Comparison of ENCODE assay signal across 36 mouse cellular contexts in the genomic region with DNA sequence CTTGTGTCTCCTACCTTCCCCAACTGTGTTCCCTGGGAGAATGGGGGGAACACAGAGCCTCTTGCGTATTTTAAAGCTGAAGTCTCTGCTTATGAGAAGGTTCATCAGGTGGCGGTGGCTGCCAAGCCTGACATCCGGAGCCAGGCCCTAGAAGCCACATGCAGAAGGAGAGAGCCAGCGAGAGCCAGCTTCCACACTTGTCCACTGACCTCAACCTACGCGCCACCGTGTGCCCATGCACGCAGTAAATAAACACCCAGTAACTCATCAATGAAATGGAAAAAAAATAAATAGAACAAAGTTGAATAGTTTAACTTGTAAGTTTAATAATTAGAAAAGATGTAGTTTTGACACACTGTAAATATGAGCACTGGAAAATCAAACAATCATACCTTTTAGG. TPM values are rescaled to one million over a fixed set of nuclear protein-coding genes. Genes with fewer than 3 reads are reported as not detected.
"Had no signal": no experiment of that assay in that cellular context is flagged by ENCODE, and none has a peak within 500 bp of the region (broad histone marks: within the 10 kb centered on the region; RNA-seq: fewer than 3 reads in every experiment).

No protein-coding gene starts in this region.

- H3K27ac ChIP-seq: left cerebral cortex, adult 2 months; limb, embryonic 10.5 days; limb, embryonic 12.5 days; limb, embryonic 13.5 days; limb, embryonic 15.5 days; liver, embryonic 12.5 days; liver, embryonic 13.5 days; liver, embryonic 14.5 days; liver, embryonic 15.5 days; lung, embryonic 15.5 days; macrophage; midbrain, embryonic 10.5 days; midbrain, embryonic 12.5 days; midbrain, embryonic 13.5 days; midbrain, embryonic 15.5 days; neural tube, embryonic 12.5 days; neural tube, embryonic 13.5 days had no signal

- H3K9me3 ChIP-seq: limb, embryonic 10.5 days; limb, embryonic 15.5 days; liver, embryonic 12.5 days; liver, embryonic 15.5 days; lung, embryonic 15.5 days; midbrain, embryonic 15.5 days had no signal

- ATAC-seq: liver, embryonic 12.5 days; liver, postnatal 0 days; lung, postnatal 0 days; midbrain, embryonic 13.5 days; midbrain, embryonic 15.5 days; midbrain, embryonic 16.5 days had no signal

- H3K4me3 ChIP-seq: left cerebral cortex, adult 2 months; limb, embryonic 10.5 days; limb, embryonic 12.5 days; limb, embryonic 13.5 days; limb, embryonic 15.5 days; liver, embryonic 12.5 days; liver, embryonic 13.5 days; liver, embryonic 15.5 days; lung, embryonic 15.5 days; megakaryocyte, embryonic 14.5 days; midbrain, embryonic 10.5 days; midbrain, embryonic 12.5 days; midbrain, embryonic 13.5 days; midbrain, embryonic 15.5 days; myocyte; neural tube, embryonic 12.5 days; neural tube, embryonic 13.5 days had no signal

- H3K36me3 ChIP-seq: limb, embryonic 10.5 days; limb, embryonic 12.5 days; limb, embryonic 13.5 days; limb, embryonic 15.5 days; liver, embryonic 12.5 days; liver, embryonic 13.5 days; liver, embryonic 15.5 days; lung, embryonic 15.5 days; midbrain, embryonic 10.5 days; midbrain, embryonic 12.5 days; midbrain, embryonic 13.5 days; midbrain, embryonic 15.5 days; neural tube, embryonic 12.5 days had no signal

- DNase-seq: left cerebral cortex, postnatal 4 days; liver, embryonic 13.5 days; liver, postnatal 0 days; lung, adult 18-20 months; lung, adult 2 months; lung, embryonic 14.5 days; lung, postnatal 10 days; lung, postnatal 14 days; lung, postnatal 36 days; lung, postnatal 4 days; midbrain, embryonic 14.5 days had no signal

- H3K4me1 ChIP-seq: liver, embryonic 12.5 days; liver, embryonic 13.5 days; liver, embryonic 15.5 days; lung, embryonic 15.5 days; midbrain, embryonic 10.5 days; midbrain, embryonic 12.5 days; midbrain, embryonic 13.5 days; midbrain, embryonic 15.5 days had no signal

- H3K4me2 ChIP-seq: limb, embryonic 12.5 days; limb, embryonic 13.5 days; limb, embryonic 15.5 days; liver, embryonic 11.5 days; liver, embryonic 12.5 days; liver, embryonic 13.5 days; liver, embryonic 15.5 days; lung, embryonic 14.5 days; lung, embryonic 15.5 days; midbrain, embryonic 11.5 days; midbrain, embryonic 12.5 days; midbrain, embryonic 13.5 days; midbrain, embryonic 15.5 days; neural tube, embryonic 12.5 days; neural tube, embryonic 13.5 days had no signal

- H3K27me3 ChIP-seq: limb, embryonic 12.5 days; limb, embryonic 15.5 days; liver, embryonic 12.5 days; liver, embryonic 13.5 days; liver, embryonic 15.5 days; lung, embryonic 15.5 days; megakaryocyte, embryonic 14.5 days; neural tube, embryonic 12.5 days; neural tube, embryonic 13.5 days had no signal

- H3K9ac ChIP-seq: limb, embryonic 12.5 days; limb, embryonic 13.5 days; limb, embryonic 15.5 days; liver, embryonic 12.5 days; liver, embryonic 13.5 days; liver, embryonic 14.5 days; liver, embryonic 15.5 days; liver, postnatal 0 days; lung, embryonic 14.5 days; lung, embryonic 15.5 days; midbrain, embryonic 12.5 days; midbrain, embryonic 13.5 days; midbrain, embryonic 15.5 days; neural tube, embryonic 12.5 days; neural tube, embryonic 13.5 days had no signal

RNA-seq across cellular contexts. Expression of a gene that starts 21.2 kb away (rescaled TPM):
- total RNA-seq: megakaryocyte, adult 5-6 weeks; monocyte, adult 5-6 weeks had no signal
- polyA plus RNA-seq: limb, embryonic 12.5 days; lung, embryonic 16.5 days; myocyte had no signal
